Mouse (Mus musculus) liver, adult 2 months (tissue): Measurements from ENCODE around the gene Bloc1s3. TPM values are rescaled to one million over a fixed set of nuclear protein-coding genes. Genes with fewer than 3 reads are reported as not detected.

ENCODE experiments used
- DNase-seq: peaks from one replicate; pipeline ENCODE4 v3.0.0-alpha.2; 2011; ENCODE audit warnings: low read depth, low spot score; ENCODE audit errors: extremely low read depth
- H3K27ac ChIP-seq: fragments of 200-500 bp; replicated peaks from 2 replicates; pipeline ENCODE4 v1.5.1; 2012; ENCODE audit warnings: low read depth, mild to moderate bottlenecking, control low read depth, inconsistent platforms, low read length; ENCODE audit not compliant: insufficient read depth
- H3K27me3 ChIP-seq: fragments of 200-500 bp; 2 replicates; pipeline ENCODE4 v1.6.1; 2012; ENCODE audit warnings: mild to moderate bottlenecking, moderate library complexity, low read length, inconsistent platforms; ENCODE audit not compliant: control insufficient read depth, insufficient read depth
- H3K36me3 ChIP-seq: fragments of 200-500 bp; 2 replicates; pipeline ENCODE4 v1.6.1; 2012; ENCODE audit warnings: low read length, inconsistent platforms; ENCODE audit not compliant: control insufficient read depth, insufficient read depth
- H3K4me1 ChIP-seq: fragments of 200-500 bp; 2 replicates; pipeline ENCODE4 v1.6.1; 2011; ENCODE audit warnings: low read length; ENCODE audit not compliant: control insufficient read depth, insufficient read depth
- H3K4me3 ChIP-seq: fragments of 200-500 bp; 2 replicates; pipeline ENCODE4 v1.5.1; 2011; ENCODE audit warnings: low read depth, mild to moderate bottlenecking, control low read depth, low read length, moderate library complexity; ENCODE audit not compliant: insufficient read depth
- H3K79me2 ChIP-seq: fragments of 200-500 bp; 2 replicates; pipeline ENCODE4 v1.6.1; 2012; ENCODE audit warnings: inconsistent platforms, mild to moderate bottlenecking, low read length, moderate library complexity; ENCODE audit not compliant: control insufficient read depth, insufficient read depth
- H3K9ac ChIP-seq: fragments of 200-500 bp; 2 replicates; pipeline ENCODE4 v1.6.1; 2012; ENCODE audit warnings: low read depth, mild to moderate bottlenecking, control low read depth, inconsistent platforms, low read length
- CTCF ChIP-seq: fragments of 200-500 bp; IDR thresholded peaks from 2 replicates; pipeline ENCODE4 v1.5.1; 2011; ENCODE audit warnings: low read depth, low read length, control low read depth
- POLR2A ChIP-seq: fragments of 200-500 bp; IDR thresholded peaks from 2 replicates; pipeline ENCODE4 v1.6.1; 2011; ENCODE audit warnings: low read length, control low read depth; ENCODE audit not compliant: insufficient read depth; ENCODE audit errors: extremely low read depth
- WGBS: fragments of 180-500 bp; shearing (Covaris S2); methylation state at CpG from one replicate; pipeline ENCODE4 v1.1.7; 2018; 5-methylcytosine and 5-hydroxymethylcytosine counted together
- polyA plus RNA-seq: library from polyadenylated mRNA; depleted of rRNA; stranded (reverse); fragments of >200 nt; gene quantifications from 2 replicates; pipeline ENCODE4 v1.2.3, GENCODE M21; 2012; rRNA removed
- total RNA-seq: library from RNA; depleted of rRNA; stranded (reverse); fragments of >200 nt; gene quantifications from 2 replicates; pipeline ENCODE4 v1.2.3, GENCODE M21; 2014; rRNA removed

The Bloc1s3 gene
- total RNA-seq (2.8 and 3.9 TPM in 2 replicates), polyA plus RNA-seq (6.2 and 7.3 TPM in 2 replicates)

DNA sequence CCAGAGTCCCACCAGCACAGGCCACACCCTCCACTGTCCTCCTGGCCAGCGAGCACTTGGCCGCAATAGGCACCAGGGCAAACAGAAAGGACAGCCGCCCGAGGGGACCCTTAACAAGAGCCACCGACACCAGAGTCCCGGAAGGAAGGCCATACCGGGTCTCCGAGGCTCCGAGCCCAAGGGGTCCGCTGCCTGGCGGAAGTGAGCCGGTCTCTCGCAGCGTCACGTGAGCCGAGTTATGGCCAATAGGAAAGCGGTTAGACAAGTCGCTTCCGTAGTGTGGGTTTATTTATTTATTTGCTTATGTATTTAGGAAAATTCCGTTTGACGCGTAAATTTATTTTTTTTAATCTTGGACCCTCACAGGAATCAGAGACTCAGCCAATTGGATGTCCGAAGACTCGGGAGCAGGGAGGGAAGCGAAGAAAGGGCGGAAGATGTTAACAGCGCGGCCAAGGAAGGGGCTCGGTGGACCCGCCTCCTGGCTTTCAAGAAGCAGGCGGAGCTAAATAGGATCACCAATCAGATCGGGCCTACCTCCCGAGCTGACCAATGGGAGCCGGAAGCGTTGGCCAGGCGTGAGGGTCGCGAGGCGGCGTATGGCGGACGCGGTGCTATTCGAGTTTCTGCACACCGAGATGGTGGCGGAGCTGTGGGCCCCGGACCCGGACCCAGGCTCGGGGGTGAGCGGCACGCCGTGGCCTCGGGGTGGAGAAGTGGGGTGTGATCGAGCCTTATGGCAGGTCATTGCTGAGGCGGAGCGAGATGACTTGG lies at the start of gene Bloc1s3, which contains the start of gene Trappc6a:
Bloc1s3 (minus strand) TSS at position 218 of the 774 bp plus-strand sequence.
Trappc6a (plus strand) TSS at position 246 of the 774 bp plus-strand sequence.
- no peaks in the 10 kb centered on the region for H3K36me3 ChIP-seq
- under 1% methylated on average over 56 of the region's 56 CpGs for WGBS
- peak within 1 kb of the TSS; percentile 93 for H3K4me3 ChIP-seq
- H3K9ac ChIP-seq: peak within 1 kb of the TSS; percentile 86
- H3K79me2 ChIP-seq: peaks cover 13% of the 10 kb centered on the region; the same call in 1 of the 2 replicates
- H3K27ac ChIP-seq: peak within 1 kb of the TSS; percentile 70
- peak; percentile 48; the same call in 1 of the 2 replicates for TF ChIP-seq POLR2A
- TF ChIP-seq CTCF: no peak
- no peaks in the 10 kb centered on the region for H3K27me3 ChIP-seq
- peak; percentile 81 for DNase-seq
- H3K4me1 ChIP-seq: peaks cover 8% of the 10 kb centered on the region; the same call in 1 of the 2 replicates

DNA sequence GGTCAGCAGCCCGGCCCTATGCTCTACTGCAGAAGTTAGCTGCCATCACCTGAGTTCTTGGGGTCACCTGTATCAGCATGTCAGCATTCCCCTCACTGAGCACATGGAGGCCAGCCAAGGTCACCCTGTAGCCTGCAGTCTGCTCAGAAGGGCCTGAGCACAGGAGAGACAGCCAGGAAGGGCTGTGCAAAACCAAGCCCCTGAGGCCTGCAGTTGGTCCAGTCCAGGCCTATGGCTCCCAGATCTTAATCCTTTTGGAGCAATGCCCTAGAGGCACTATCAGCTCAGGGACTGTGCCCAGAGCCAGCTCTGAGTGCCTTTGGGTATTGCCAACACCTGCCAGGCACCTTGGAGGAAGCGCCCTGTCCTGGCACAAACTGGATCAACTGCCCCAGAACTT lies 48.9 kb upstream of the Bloc1s3 start:
- peaks cover 43% of the 10 kb centered on the region for H3K4me1 ChIP-seq
- H3K79me2 ChIP-seq: peaks cover 65% of the 10 kb centered on the region
- H3K27me3 ChIP-seq: no peaks in the 10 kb centered on the region
- TF ChIP-seq POLR2A: no peak
- TF ChIP-seq CTCF: no peak
- no peak overlapping the region for H3K4me3 ChIP-seq
- no peak overlapping the region for H3K27ac ChIP-seq
- H3K9ac ChIP-seq: no peak overlapping the region
- 0 out of 2 replicates have a peak, but pooled peaks cover 2% of the 10 kb centered on the region for H3K36me3 ChIP-seq
- DNase-seq: peak; percentile 41
- 25% methylated on average over 2 of the region's 2 CpGs for WGBS

DNA sequence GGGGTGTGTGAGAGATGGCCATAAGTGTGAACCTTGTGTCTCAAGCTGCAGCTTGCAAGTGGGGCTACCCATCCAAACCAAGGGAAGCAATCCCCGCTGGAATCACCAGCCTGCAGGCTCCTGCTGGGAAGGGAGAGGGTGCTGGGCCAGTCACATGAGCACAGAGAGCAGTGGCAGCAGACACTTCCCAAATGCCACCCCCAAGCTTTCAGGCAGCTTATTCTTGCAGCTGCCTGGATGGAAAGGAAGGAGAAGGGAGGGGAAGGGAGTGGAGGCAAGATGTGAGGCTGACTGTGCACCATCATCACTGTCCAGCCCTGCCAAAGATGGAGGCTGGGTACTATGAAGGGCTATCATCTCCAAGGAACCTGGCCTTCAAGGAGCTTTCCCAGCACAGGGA lies 46.0 kb upstream of the Bloc1s3 start:
- H3K27me3 ChIP-seq: no peaks in the 10 kb centered on the region
- peaks cover 41% of the 10 kb centered on the region for H3K4me1 ChIP-seq
- H3K36me3 ChIP-seq: 0 out of 2 replicates have a peak, but pooled peaks cover 2% of the 10 kb centered on the region
- H3K9ac ChIP-seq: no peak overlapping the region
- 94% methylated on average over 1 of the region's 1 CpGs for WGBS
- no peak for DNase-seq
- TF ChIP-seq CTCF (no peak), POLR2A (no peak)
- no peak overlapping the region for H3K4me3 ChIP-seq
- H3K79me2 ChIP-seq: peaks cover 76% of the 10 kb centered on the region
- H3K27ac ChIP-seq: no peak overlapping the region

DNA sequence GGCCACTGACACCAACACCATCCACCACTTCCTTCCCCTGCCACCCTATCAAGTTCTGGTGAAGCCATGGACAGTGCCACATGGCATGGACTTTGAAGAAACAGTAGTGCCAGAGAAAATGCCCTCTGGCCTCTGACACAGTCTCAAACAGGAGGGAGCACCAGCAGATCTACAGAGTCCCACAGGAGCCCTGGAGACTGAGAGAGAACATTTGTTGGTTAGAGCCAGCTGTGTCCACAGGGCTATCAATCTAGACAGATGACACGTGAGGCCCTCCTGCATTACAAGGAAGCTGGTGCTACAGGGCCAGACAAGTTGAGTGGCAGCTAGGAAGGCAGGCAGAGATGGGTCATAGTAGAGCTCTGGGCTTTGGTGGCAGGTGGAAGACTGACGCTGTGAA lies 44.3 kb upstream of the Bloc1s3 start:
- Histone ChIP-seq H3K9ac (no peak overlapping the region), H3K27ac (peak overlapping the region; percentile 65), H3K79me2 (peaks cover 76% of the 10 kb centered on the region), H3K4me3 (no peak overlapping the region), H3K4me1 (peaks cover 41% of the 10 kb centered on the region), H3K27me3 (no peaks in the 10 kb centered on the region), H3K36me3 (0 out of 2 replicates have a peak, but pooled peaks cover 2% of the 10 kb centered on the region)
- DNase-seq: peak; percentile 85
- WGBS: 36% methylated on average over 2 of the region's 2 CpGs
- TF ChIP-seq CTCF (no peak), POLR2A (no peak)

DNA sequence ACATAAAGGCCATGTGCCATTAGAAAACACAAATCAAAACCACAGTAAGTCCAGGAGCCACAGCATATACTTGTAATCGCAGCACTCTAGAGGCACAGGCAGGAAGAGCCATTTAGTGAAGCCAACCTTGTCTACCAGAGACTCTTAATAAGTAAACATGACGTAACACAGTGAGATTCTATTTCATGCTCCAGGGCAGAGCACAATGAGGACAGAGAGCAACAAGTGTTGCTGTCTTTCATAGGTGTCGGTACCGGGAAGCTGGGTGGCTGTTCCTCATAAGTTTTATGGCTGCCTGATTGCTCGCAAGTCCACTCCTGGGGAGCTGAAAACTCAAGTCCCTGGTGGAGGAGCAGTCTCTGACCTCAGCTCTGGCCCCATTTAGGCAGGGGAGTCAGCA lies 43.5 kb upstream of the Bloc1s3 start:
- 0 out of 2 replicates have a peak, but pooled peaks cover 2% of the 10 kb centered on the region for H3K36me3 ChIP-seq
- no peaks in the 10 kb centered on the region for H3K27me3 ChIP-seq
- peak; percentile 82 for DNase-seq
- TF ChIP-seq POLR2A (no peak), CTCF (no peak)
- WGBS: 26% methylated on average over 5 of the region's 5 CpGs
- peak overlapping the region; percentile 65 for H3K27ac ChIP-seq
- no peak overlapping the region for H3K4me3 ChIP-seq
- no peak overlapping the region for H3K9ac ChIP-seq
- peaks cover 44% of the 10 kb centered on the region for H3K4me1 ChIP-seq
- H3K79me2 ChIP-seq: peaks cover 75% of the 10 kb centered on the region

DNA sequence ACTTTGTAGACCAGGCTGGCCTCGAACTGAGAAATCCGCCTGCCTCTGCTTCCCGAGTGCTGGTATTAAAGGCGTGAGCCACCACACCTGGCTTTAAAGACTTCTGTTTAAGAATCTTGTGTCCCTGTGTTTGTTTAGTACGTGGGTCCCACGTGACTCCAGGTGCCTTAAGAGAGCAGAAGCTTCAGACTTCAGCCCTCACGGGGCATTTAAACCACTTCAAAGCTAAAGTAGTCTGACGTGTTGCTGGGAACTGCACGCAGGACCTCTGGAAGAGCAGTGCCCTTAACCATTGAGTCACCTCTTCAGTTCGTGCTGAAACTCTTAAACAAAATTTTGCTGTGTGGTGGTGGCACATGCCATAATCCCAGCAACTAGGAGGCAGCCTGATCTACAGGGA lies 41.2 kb upstream of the Bloc1s3 start:
- no peaks in the 10 kb centered on the region for H3K36me3 ChIP-seq
- H3K27ac ChIP-seq: no peak overlapping the region
- H3K4me3 ChIP-seq: no peak overlapping the region
- no peak overlapping the region for H3K9ac ChIP-seq
- WGBS: 86% methylated on average over 10 of the region's 10 CpGs
- peaks cover 49% of the 10 kb centered on the region for H3K4me1 ChIP-seq
- peaks cover 75% of the 10 kb centered on the region for H3K79me2 ChIP-seq
- no peaks in the 10 kb centered on the region for H3K27me3 ChIP-seq
- TF ChIP-seq POLR2A (no peak), CTCF (no peak)
- no peak for DNase-seq
